Mouse (Mus musculus): ENCODE measurements around the gene Gapdh.

Gene Gapdh

GRCm38 (mm10) chr6:125166051-125166751 lies at the start of gene Gapdh:
Gene Gapdh (minus strand): TSS chr6:125166467.
- peak; percentile 84 for DNase-seq (ENCODE audit: low spot score)

DNA sequence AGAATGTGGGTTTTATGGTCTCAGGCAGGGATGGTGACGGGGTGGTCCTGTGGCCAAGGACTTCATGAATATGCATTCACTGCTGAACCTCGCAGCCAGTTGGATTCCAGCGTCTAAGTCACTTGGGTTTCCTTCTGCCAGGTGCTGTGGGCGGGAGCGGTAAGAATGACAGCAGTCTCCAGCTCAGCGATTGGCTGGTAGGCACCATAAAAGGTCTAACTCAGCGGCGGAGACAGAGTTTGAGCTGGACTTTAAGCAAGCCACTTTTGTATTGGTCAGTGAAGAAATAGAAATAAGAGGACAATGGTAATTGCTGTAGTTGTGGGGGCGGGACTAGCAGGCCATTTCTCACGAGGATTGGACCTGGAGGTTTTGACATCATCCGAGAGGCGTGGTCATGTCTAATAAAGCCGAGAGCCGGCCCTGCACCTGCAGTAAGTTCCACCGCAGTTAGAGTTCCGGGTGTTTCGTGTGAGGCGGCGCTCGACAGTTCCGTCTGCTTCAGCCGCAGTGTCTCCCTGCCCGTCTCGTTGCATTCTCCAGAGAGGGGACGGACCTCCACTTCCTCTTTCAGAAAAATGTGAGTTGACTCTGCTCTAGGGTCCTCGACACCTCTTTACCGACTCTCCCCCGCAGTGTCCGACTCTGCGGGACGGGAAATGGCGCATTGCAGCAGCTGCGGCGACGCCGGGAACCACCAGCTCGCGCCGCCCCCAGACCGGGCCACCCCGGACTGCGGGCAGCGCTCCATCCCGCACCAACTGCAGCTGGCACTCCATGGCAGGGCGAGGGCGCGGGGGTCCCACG lies 49.1 kb upstream of the Gapdh start, which contains the start of gene Vamp1:
Gene Vamp1 (plus strand): TSS at position 404 of the 807 bp plus-strand sequence.
- peak; percentile 92 for DNase-seq (ENCODE audit: low spot score)

DNA sequence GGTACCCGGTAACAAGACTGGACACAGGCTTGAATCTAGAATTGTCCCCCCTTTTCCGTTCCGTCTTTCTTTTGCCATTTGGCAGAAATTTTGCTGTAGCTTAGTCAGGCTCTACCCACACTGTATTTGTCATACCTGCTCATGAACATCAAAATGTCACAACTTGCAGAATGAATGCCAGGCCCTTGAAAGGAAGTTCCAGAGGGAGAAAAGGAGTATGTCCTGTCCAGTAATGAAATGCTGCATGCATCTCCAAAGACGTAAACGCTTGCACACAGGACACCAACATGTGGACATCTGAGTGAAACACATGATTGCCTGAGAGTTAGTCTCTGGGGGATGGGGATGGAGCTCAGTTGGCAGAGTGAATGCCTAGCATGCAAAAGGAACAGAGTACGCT lies 47.4 kb upstream of the Gapdh start:
- no peak for DNase-seq (ENCODE audit: low spot score)

GRCm38 (mm10) chr6:125213129-125213528 lies 46.9 kb upstream of the Gapdh start:
- no peak for DNase-seq (ENCODE audit: low spot score)

DNA sequence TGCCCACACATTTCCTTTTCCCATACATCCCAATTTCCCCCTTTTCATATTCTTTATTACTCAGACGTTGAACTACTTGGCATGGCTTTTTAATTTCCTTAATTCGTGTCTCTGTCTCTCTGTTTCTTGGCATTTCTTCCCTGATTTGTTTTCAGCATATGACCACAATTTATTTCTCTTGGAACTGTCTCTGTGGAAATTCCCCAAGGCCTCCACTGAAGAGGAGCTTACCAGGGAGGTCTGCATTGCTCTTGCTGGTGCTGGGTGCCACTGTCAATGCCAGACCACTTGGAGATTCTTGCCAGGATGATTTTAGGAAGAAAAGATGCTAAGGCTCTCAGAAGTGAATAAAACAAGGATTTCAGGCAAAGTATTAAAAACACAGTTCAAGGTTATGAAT lies 46.4 kb upstream of the Gapdh start:
- DNase-seq (ENCODE audit: low spot score) = no peak

DNA sequence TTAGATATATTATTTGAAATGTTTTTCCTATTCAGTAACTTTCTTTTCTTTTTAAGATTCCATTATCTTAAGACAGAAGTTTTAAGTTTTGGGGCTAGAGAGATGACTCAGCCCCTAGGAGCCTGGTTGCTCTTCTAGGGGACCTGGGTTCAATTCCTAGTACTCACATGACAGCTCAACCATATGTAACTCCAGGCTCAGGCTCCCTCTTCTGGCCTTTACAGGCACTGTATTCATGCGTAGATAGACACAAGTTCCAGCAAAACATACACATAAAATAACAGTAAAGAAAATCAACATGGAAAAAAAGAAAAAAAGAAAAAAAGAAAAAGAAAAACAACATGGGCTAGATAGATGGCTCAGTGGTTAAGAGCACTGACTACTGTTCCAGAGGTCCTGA lies 44.2 kb upstream of the Gapdh start:
- DNase-seq (ENCODE audit: low spot score) = no peak

DNA sequence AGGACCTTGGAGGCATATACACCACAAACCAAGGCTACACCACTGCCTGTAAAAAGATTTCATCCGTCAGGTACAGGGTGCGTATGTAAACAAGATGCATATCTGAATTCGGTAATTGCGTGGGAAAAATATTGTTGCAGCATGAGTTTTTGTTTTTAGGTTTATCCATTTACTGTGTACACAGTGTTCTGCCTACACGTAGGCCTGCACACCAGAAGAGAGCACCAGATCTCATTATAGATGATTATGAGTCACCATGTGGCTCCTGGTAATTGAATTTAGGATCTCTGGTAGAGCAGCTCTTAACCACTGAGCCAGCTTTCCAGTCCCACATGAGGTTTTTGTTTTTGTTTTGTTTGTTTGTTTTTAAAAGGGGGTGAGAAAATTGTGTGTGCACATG lies 30.9 kb upstream of the Gapdh start:
- no peak for DNase-seq (ENCODE audit: low spot score)

DNA sequence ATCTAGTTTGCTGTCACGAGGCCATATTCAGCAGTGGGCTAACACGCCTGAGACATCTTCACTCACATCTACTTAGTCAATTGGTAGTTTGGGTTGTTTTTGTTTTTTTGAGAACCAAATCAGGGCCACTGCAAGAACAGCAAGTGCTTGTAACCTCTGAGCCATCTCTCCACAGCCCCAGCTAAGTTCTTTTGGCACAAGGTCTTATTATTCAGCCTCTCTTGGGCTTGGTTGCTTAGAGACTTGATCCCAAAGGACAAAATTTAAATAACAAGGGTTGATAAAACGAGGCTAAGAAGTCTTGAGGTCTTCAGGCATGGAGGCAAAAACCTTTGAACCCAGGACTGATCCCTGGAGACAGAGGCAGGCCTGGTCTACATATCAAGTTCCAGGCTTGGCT lies 30.0 kb upstream of the Gapdh start:
- no peak for DNase-seq (ENCODE audit: low spot score)

- DNase-seq (ENCODE audit: low spot score) = no peak
Observed at GRCm38 (mm10) chr6:125195541-125196075, 29.3 kb upstream of the Gapdh start.

DNA sequence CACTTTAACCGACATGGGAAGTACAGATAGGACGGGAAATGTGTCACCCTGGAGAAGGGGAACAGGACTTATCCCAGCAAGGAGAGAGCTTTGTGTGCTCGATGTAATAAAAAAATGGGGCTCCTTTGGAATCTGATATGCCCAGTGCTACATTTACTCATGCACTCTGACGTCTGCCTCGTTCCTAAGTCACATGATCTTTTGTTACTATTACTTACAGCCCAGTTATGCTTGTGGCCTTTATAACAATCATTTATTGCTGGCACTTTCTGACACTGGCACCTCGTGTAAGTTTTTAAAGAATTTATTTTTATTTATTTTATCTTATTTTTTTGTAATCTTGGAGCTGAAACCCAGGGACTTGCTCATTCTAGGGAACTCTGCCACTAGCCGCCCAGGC lies 27.1 kb upstream of the Gapdh start:
- no peak for DNase-seq (ENCODE audit: low spot score)

DNA sequence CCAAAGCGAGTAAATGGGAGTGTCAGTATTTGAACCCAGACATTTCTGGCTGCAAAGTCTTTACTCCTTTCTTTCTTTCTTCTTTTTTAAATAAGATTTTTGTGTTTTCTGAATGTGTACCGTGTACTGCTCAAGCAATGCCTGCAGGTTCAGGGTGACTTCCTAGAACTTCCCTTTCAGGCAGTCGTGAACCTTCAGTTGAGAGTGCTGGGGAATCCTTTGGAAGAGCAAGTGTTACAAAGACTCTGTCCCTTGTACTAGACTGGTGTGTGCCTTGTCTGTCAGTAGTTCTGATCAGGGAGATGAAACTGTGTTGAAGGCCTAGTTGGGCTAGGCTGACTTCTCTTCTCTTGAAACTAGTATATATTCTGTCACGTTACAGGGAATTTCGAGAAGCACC lies 26.6 kb upstream of the Gapdh start:
- DNase-seq (ENCODE audit: low spot score) = no peak

- DNase-seq (ENCODE audit: low spot score) = peak; percentile 87
Observed at GRCm38 (mm10) chr6:125192016-125192714, 25.9 kb upstream of the Gapdh start.

DNA sequence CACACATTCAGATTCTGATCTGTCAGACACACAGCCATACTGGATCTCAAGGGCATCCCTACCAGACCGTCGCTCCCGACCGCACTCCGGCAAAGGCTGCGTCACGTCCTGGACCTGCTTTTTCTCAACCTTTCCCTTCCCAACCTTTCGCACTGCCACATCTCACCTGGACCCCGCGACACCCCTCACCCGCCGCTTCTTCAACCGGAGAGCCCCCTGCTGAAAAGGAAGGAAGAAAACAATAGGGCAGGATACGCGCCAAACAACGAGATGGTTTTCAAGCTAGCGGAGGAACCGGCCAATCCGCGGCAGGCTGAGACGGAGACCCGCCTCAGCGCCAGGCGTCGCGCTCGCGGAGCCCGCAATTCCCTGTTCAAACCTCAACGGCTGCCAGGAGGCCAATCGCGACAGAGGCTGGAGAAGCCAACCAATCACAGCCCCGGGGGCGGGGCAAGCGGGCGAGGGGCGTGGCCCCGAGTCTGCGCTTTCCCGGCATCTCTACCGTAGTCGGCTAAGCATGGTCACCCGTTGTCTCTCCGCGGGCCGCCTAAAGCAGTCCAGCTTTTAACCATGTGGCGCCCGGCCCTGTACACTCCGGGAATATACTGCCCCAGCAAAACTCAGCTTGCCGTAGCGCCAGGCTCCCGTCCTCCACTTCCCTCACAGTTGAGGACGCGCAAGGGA lies 25.2 kb upstream of the Gapdh start, which contains the start of the genes Ncapd2 and Mrpl51:
Gene Ncapd2 (minus strand): TSS at position 370 of the 684 bp plus-strand sequence.
Gene Mrpl51 (plus strand): TSS at position 470 of the 684 bp plus-strand sequence.
- peak; percentile 94 for DNase-seq (ENCODE audit: low spot score)

- DNase-seq (ENCODE audit: low spot score) = no peak
Observed at GRCm38 (mm10) chr6:125190816-125191215, 24.5 kb upstream of the Gapdh start.

- no peak for DNase-seq (ENCODE audit: low spot score)
Observed at GRCm38 (mm10) chr6:125186203-125186602, 19.9 kb upstream of the Gapdh start.

GRCm38 (mm10) chr6:125182133-125182532 lies 15.9 kb upstream of the Gapdh start:
- no peak for DNase-seq (ENCODE audit: low spot score)

DNA sequence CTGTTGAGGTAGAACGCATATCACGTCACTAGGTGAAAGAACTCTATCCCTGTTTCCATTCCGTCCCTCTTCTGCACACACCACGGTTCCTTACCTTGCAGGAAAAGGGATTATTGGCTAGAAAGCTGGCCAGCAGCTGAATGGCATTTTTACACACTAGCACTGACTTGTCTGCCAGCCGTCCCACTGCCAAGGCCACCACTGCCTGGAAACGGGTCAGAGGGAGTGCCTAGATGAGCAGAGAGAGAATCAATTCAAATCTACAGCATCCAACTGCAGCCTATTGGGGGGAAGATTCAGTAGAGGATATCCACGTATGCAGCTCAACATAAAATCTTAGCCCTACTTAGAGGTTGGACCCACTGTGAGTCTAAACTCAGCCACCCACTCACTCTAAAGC lies 13.3 kb upstream of the Gapdh start:
- DNase-seq (ENCODE audit: low spot score) = no peak

- no peak for DNase-seq (ENCODE audit: low spot score)
Observed at GRCm38 (mm10) chr6:125175469-125175868, 9.2 kb upstream of the Gapdh start.

DNA sequence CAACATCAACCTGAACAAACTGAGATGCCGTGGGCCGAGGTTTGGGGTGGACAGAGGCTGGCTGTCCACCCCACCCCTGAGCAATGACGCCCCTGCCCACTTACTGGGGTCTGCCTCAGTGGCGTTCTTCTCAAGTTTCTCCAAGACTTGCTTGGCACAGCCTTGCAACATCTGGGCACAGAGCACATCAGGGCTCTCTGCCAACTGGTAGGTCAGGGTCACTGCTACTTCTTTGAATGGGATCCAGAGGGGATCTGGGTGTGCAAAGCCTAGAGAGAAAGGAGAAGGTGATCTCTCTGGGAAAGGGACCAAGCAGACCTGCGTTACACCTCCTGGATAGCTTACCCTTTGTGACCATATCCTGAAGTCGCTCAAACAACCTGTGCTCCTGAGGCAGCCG lies 7.0 kb upstream of the Gapdh start:
- DNase-seq (ENCODE audit: low spot score) = no peak

- no peak for DNase-seq (ENCODE audit: low spot score)
Observed at GRCm38 (mm10) chr6:125172474-125172873, 6.2 kb upstream of the Gapdh start.

GRCm38 (mm10) chr6:125170194-125170593 lies 3.9 kb upstream of the Gapdh start:
- DNase-seq (ENCODE audit: low spot score) = no peak

DNA sequence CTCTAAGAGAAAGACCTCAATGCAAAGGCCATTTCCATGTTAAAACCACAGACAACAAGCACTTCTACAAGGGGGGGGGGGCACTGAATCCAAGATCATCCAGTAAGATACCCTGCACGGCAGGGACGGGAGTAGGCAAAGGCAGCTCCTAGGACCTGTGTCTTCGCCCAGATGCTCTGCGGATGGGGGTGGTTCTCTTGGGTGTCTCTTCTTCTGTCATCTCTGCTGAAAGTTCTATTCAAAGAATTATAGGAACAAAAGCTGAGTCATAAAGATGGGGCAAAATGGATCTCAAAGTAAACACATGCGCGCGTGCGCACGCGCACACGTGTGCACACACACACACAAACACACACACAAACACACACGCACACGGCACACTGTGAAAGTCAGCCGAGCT lies 1.8 kb upstream of the Gapdh start:
- DNase-seq (ENCODE audit: low spot score) = no peak

Measured in ovary, adult 18-20 months (tissue).